Mouse (Mus musculus) gastrocnemius, postnatal 25 days (tissue): ENCODE results near the gene Fdxr. TPM values are rescaled to one million over a fixed set of nuclear protein-coding genes. Genes with fewer than 3 reads are reported as not detected.

ENCODE experiments used
- microRNA-seq, 2 experiments: library from miRNA; unstranded; fragments of <30 nt; microRNA quantifications; one replicate each; pipeline ENCODE4 v1.2.0; 2021; ENCODE audit warnings: borderline replicate concordance in 2 of 2
- total RNA-seq, 2 experiments: library from RNA; stranded (reverse); gene quantifications; 1 replicate in 1 of 2; 2 replicates in 1 of 2; pipeline ENCODE4 v1.2.3; 2021

Gene Fdxr
- total RNA-seq, 2 experiments from 2014 or later = 3.6 to 3.8 TPM

Small RNAs within 50 kb of the gene (microRNA-seq; reads per million reads assigned to microRNA genes)
- 0 reads per million in 2 experiments for gene Gm25837

Other genes starting within 250 kb of the Fdxr start
- 1 to 10 TPM in 1 of 2 experiments, not detected in 1; 3.5 TPM for gene Cd300ld5, start 239.3 kb downstream of the Fdxr start, total RNA-seq
- 1 to 10 TPM; 1.2 to 3.7 TPM for gene Cd300ld3, start 228.6 kb downstream of the Fdxr start, total RNA-seq
- not detected for gene Cd300e, start 214.9 kb downstream of the Fdxr start, total RNA-seq
- under 1 TPM in 1 of 2 experiments, not detected in 1; 0.19 TPM for gene Rab37, start 185.6 kb downstream of the Fdxr start, total RNA-seq
- not detected for gene Cd300lf, start 143.1 kb downstream of the Fdxr start, total RNA-seq
- gene Slc9a3r1, start 113.7 kb downstream of the Fdxr start, total RNA-seq = 1 to 10 TPM; 2.3 to 3.9 TPM
- gene Tmem104, start 89.6 kb downstream of the Fdxr start, total RNA-seq = 1 to 10 TPM; 4.1 to 5.8 TPM
- gene Nat9, start 89.2 kb downstream of the Fdxr start, total RNA-seq = 10 to 100 TPM; 10.7 to 13.2 TPM
- under 1 TPM in 1 of 2 experiments, not detected in 1; 0.05 TPM for gene Grin2c, start 9.8 kb downstream of the Fdxr start, total RNA-seq
- 1 to 10 TPM; 2.9 to 3.6 TPM for gene Fads6, start 20.6 kb upstream of the Fdxr start, total RNA-seq
- gene Otop2, start 30.1 kb upstream of the Fdxr start, total RNA-seq = not detected
- gene Ush1g, start 45.0 kb upstream of the Fdxr start, total RNA-seq = under 1 TPM; 0.56 to 0.97 TPM
- not detected for gene Otop3, start 57.7 kb upstream of the Fdxr start, total RNA-seq
- gene Hid1, start 90.7 kb upstream of the Fdxr start, total RNA-seq = 1 to 10 TPM; 1.4 to 2.8 TPM
- 1 to 10 TPM; 3.1 to 4.0 TPM for gene Cdr2l, start 104.9 kb upstream of the Fdxr start, total RNA-seq
- gene Mrpl58, start 126.7 kb upstream of the Fdxr start, total RNA-seq = 10 to 100 TPM; 86.6 to 96.1 TPM
- 100 to 1,000 TPM; 909 to 922 TPM for gene Atp5h, start 142.9 kb upstream of the Fdxr start, total RNA-seq
- 10 to 100 TPM; 13.4 to 14.4 TPM for gene Kctd2, start 143.1 kb upstream of the Fdxr start, total RNA-seq
- gene Trim80, start 163.5 kb upstream of the Fdxr start, total RNA-seq = not detected
- not detected for gene Slc16a5, start 185.4 kb upstream of the Fdxr start, total RNA-seq
- gene Armc7, start 198.6 kb upstream of the Fdxr start, total RNA-seq = 1 to 10 TPM in 1 of 2 experiments, under 1 TPM in 1; 0.94 to 1.0 TPM
- gene Nt5c, start 214.8 kb upstream of the Fdxr start, total RNA-seq = 10 to 100 TPM in 1 of 2 experiments, 1 to 10 TPM in 1; 8.7 to 11.2 TPM
- gene Jpt1, start 237.3 kb upstream of the Fdxr start, total RNA-seq = 10 to 100 TPM; 36.9 to 41.2 TPM